ENCODE assay signal across 11 mouse cellular contexts in the genomic region with DNA sequence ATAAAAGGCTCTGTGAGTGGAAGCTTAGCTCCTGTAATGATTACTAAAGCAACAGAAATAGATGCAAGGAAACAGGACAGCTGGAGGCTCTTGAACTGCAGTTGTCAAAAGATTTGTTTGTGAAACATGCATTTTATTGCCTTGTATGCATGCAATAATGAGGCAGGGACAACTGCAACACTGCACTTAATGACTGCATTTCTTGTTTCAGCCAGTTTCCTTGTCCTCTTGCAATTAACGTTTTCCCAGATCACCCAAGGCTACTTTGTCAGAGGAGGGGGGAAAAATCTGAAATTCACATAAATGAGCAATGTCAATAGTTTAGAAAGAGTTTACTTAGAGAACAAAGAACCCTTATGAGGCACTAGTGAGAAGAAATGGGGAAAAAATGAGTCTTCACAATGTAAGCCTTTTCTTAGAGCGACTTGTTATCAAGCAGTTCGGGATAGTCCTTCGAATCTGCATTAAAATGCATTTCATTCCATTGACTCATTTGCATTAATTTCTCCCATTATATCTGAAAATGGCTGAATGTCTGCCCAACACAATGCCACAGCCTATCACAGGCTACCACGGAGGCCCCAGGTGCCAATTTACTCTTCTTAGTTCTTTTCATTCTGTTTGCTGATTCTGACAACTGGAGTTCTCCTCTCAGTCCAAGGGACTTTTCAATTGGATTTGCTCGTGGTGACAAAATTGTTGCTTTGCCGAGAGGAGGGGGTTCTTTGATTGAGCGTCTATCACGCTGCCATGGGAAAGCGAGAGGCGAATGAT.
A peak's percentile ranks its signal among the peaks of the same experiment; 100 is the strongest.
DNase-seq lines count a peak whose midpoint lies in the region; ATAC-seq and TF ChIP-seq lines count a peak whose summit lies in the region.
"Had no signal": no experiment of that assay in that cellular context is flagged by ENCODE, and none has a peak within 500 bp of the region (broad histone marks: within the 10 kb centered on the region; RNA-seq: fewer than 3 reads in every experiment).

No protein-coding gene starts in this region.

- no peaks in the 10 kb centered on the region for H3K27me3 ChIP-seq in kidney, postnatal 0 days (ENCODE audit: insufficient read depth, low read length)
- no peaks in the 10 kb centered on the region for H3K27me3 ChIP-seq in embryonic facial prominence, embryonic 12.5 days
- H3K27me3 ChIP-seq in hindbrain, embryonic 15.5 days = no peaks in the 10 kb centered on the region
- no peaks in the 10 kb centered on the region for H3K27me3 ChIP-seq in neural tube, embryonic 15.5 days (replicated peaks)
- H3K27me3 ChIP-seq: embryonic facial prominence, embryonic 15.5 days had no signal

- ATAC-seq in kidney, postnatal 0 days (replicated peaks; ENCODE audit: low FRiP score, low read depth) = no peak
- no peak for ATAC-seq in embryonic facial prominence, embryonic 12.5 days (ENCODE audit: insufficient number of reproducible peaks, insufficient read depth, low FRiP score, low TSS enrichment)
- peak; percentile 79 for ATAC-seq in hindbrain, embryonic 15.5 days (ENCODE audit: low FRiP score, low read depth)
- peak; percentile 56 for ATAC-seq in neural tube, embryonic 15.5 days (ENCODE audit: low FRiP score)

- H3K4me2 ChIP-seq in kidney, postnatal 0 days (ENCODE audit: low read length) = peak overlapping the region; percentile 25
- peak overlapping the region; percentile 6; the same call in 1 of the 2 replicates for H3K4me2 ChIP-seq in embryonic facial prominence, embryonic 12.5 days (replicated peaks)
- H3K4me2 ChIP-seq in hindbrain, embryonic 15.5 days = peak overlapping the region; percentile 52
- H3K4me2 ChIP-seq in neural tube, embryonic 15.5 days = peak overlapping the region; percentile 51
- H3K4me2 ChIP-seq: embryonic facial prominence, embryonic 15.5 days had no signal

- peaks cover 23% of the 10 kb centered on the region for H3K4me1 ChIP-seq in kidney, postnatal 0 days (replicated peaks; ENCODE audit: insufficient read depth, low read length)
- peaks cover 5% of the 10 kb centered on the region; the same call in 1 of the 2 replicates for H3K4me1 ChIP-seq in embryonic facial prominence, embryonic 12.5 days
- H3K4me1 ChIP-seq in hindbrain, embryonic 15.5 days (replicated peaks) = peaks cover 24% of the 10 kb centered on the region
- H3K4me1 ChIP-seq in neural tube, embryonic 15.5 days = peaks cover 21% of the 10 kb centered on the region
- H3K4me1 ChIP-seq: embryonic facial prominence, embryonic 15.5 days had no signal

- no peak overlapping the region for H3K4me3 ChIP-seq in kidney, postnatal 0 days (replicated peaks; ENCODE audit: low read depth, low read length)
- H3K4me3 ChIP-seq in embryonic facial prominence, embryonic 12.5 days = no peak overlapping the region
- H3K4me3 ChIP-seq in hindbrain, embryonic 15.5 days = peak overlapping the region; percentile 26
- peak overlapping the region; percentile 19 for H3K4me3 ChIP-seq in neural tube, embryonic 15.5 days (replicated peaks)
- H3K4me3 ChIP-seq: embryonic facial prominence, embryonic 15.5 days; left cerebral cortex, adult 2 months had no signal

- DNase-seq in kidney, postnatal 0 days (ENCODE audit: low spot score) = peak; percentile 48
- no peak for DNase-seq in kidney, postnatal 14 days
- no peak for DNase-seq in adrenal gland, adult (ENCODE audit: inconsistent age in 2 of 2, low spot score in 1 of 2)
- no peak for DNase-seq in right cerebral cortex, postnatal 10 days (ENCODE audit: low spot score in 2 of 2)
- no peak for DNase-seq in right cerebral cortex, postnatal 25 days
- DNase-seq: right cerebral cortex, postnatal 4 days had no signal

- H3K36me3 ChIP-seq in kidney, postnatal 0 days (ENCODE audit: insufficient read depth, low read length) = no peaks in the 10 kb centered on the region
- no peaks in the 10 kb centered on the region for H3K36me3 ChIP-seq in embryonic facial prominence, embryonic 12.5 days
- H3K36me3 ChIP-seq in hindbrain, embryonic 15.5 days = no peaks in the 10 kb centered on the region
- H3K36me3 ChIP-seq in neural tube, embryonic 15.5 days = no peaks in the 10 kb centered on the region
- H3K36me3 ChIP-seq: embryonic facial prominence, embryonic 15.5 days had no signal

- no peak for TF ChIP-seq CTCF in kidney, postnatal 0 days (IDR thresholded peaks at IDR 0.05; ENCODE audit: low read depth)

- no peak overlapping the region for H3K9ac ChIP-seq in kidney, postnatal 0 days (ENCODE audit: low read depth, low read length)
- no peak overlapping the region for H3K9ac ChIP-seq in embryonic facial prominence, embryonic 12.5 days
- peak overlapping the region; percentile 25; the same call in 1 of the 2 replicates for H3K9ac ChIP-seq in hindbrain, embryonic 15.5 days
- H3K9ac ChIP-seq in neural tube, embryonic 15.5 days (replicated peaks) = 0 out of 2 replicates have a peak overlapping the region, but pooled peaks have one; percentile 17
- H3K9ac ChIP-seq: embryonic facial prominence, embryonic 15.5 days had no signal

- 41% methylated on average over 11 of the region's 11 CpGs for WGBS in kidney, postnatal 0 days
- 39% methylated on average over 11 of the region's 11 CpGs for WGBS in embryonic facial prominence, embryonic 12.5 days
- 14% methylated on average over 11 of the region's 11 CpGs for WGBS in hindbrain, embryonic 15.5 days
- WGBS in neural tube, embryonic 15.5 days = 12% methylated on average over 11 of the region's 11 CpGs

- peak overlapping the region; percentile 37 for H3K27ac ChIP-seq in kidney, postnatal 0 days
- no peak overlapping the region for H3K27ac ChIP-seq in embryonic facial prominence, embryonic 12.5 days
- peak overlapping the region; percentile 62 for H3K27ac ChIP-seq in hindbrain, embryonic 15.5 days (replicated peaks)
- peak overlapping the region; percentile 45; the same call in 1 of the 2 replicates for H3K27ac ChIP-seq in neural tube, embryonic 15.5 days (replicated peaks)
- H3K27ac ChIP-seq: embryonic facial prominence, embryonic 15.5 days; left cerebral cortex, adult 2 months had no signal

- H3K9me3 ChIP-seq in kidney, postnatal 0 days (replicated peaks; ENCODE audit: low read length) = no peaks in the 10 kb centered on the region
- no peaks in the 10 kb centered on the region for H3K9me3 ChIP-seq in embryonic facial prominence, embryonic 12.5 days
- H3K9me3 ChIP-seq in hindbrain, embryonic 15.5 days = no peaks in the 10 kb centered on the region
- no peaks in the 10 kb centered on the region for H3K9me3 ChIP-seq in neural tube, embryonic 15.5 days (replicated peaks)
- H3K9me3 ChIP-seq: embryonic facial prominence, embryonic 15.5 days had no signal

Comparison
In these comparisons a context has a peak if more than half of its experiments do, and no peak if none do; other contexts are left out.
1. ATAC-seq: peak in hindbrain, embryonic 15.5 days (single experiment) and neural tube, embryonic 15.5 days (single experiment); none in kidney, postnatal 0 days (single experiment) and embryonic facial prominence, embryonic 12.5 days (single experiment).
2. H3K4me3 ChIP-seq: peak in hindbrain, embryonic 15.5 days (single experiment) and neural tube, embryonic 15.5 days (single experiment); none in kidney, postnatal 0 days (single experiment) and embryonic facial prominence, embryonic 12.5 days (single experiment).
3. H3K9ac ChIP-seq: peak in hindbrain, embryonic 15.5 days (single experiment) and neural tube, embryonic 15.5 days (single experiment); none in kidney, postnatal 0 days (single experiment) and embryonic facial prominence, embryonic 12.5 days (single experiment).
4. Peak in every context shown above with its lines, with median percentiles within 50 percentile points of each other: H3K4me2 ChIP-seq.